Mouse (Mus musculus): ENCODE results near the gene Eef1a1.

DNA sequence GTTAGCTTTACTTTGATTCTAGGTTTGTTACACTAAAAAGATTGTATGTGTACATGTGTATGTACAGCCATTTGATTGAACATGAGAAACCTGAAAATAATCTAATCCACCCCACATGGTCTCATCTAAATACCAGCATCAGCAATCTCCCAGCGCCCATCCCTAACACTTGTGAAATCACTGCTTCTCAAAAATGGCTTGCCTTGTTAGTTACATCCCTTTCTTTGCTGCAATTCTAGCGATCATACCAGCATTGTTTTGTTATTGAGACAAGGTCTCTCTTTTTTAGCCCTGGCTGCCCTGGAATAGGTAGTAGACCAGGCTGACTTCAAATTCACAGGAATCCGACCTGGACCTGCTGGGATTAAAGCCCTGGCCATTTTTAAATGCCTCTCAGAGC, 6.6 kb downstream of the Eef1a1 start:
- TF ChIP-seq EP300 (IDR thresholded peaks at IDR 0.05; ENCODE audit: insufficient read depth, low read depth, low read length) (no peak), CTCF (IDR thresholded peaks at IDR 0.05) (no peak), POLR2A (IDR thresholded peaks at IDR 0.05; ENCODE audit: insufficient read depth, low read depth, low read length) (no peak)
